Mouse (Mus musculus) heart, adult 2 months (tissue): ENCODE data around the gene Trim80.

Experiments used
- CTCF ChIP-seq: fragments of 200-600 bp; IDR thresholded peaks from 2 replicates; pipeline ENCODE4 v1.8.1; 2022; ENCODE audit warnings: antibody characterized with exemption, mild to moderate bottlenecking, moderate library complexity
- EP300 ChIP-seq: fragments of 200-500 bp; IDR thresholded peaks from 2 replicates; pipeline ENCODE4 v1.6.1; 2011; ENCODE audit warnings: low read depth, low read length, control low read depth; ENCODE audit not compliant: insufficient read depth

DNA sequence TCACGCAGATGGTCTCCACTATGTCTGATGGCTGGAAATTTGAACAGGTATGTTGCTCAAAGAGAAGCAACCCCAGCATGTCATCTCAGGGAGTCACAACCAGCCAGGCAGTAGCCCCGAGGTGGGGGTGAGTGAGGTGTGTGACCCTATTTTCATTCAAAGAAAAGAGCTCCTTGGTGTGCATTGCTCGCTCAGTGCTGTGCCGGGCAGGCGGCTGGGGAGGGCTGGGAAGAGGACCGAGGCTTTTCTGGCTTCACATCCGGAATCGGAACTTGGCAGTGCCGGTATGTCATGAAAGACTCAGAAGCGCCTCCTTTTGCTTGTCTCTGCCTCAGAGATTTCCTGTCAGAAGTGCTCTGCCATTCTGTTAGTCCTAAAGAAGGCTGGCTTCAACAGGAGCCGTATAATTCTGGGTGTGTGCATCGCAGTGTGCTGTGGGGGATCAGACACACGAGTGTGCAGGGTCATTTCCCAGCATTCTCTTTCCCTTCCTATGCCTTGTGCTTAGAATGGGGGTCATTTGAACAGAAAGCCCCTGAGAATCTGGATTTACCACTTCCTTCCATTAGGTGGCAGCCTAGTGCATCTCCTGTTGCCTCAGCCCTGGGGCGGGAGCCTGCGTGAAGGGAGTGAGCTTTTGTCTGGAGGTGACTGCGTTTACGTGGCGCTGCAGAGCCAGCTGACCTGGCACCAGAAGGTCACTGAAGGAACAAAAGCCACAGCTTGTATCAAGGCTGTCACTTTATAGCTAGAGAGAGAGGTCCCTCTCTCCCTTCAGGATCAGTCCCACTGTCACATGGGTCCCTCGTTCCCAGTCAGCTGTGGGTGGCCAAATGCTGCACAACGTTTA lies 12.6 kb upstream of the Trim80 start:
- TF ChIP-seq CTCF (peak; percentile 88), EP300 (peak; percentile 69)
